Mouse (Mus musculus): Measurements from ENCODE around the gene Abcb1a.
"Not testable (repeated sequence)": the region's sequence is repeated elsewhere in the genome, so short reads cannot be mapped to it uniquely, and the experiment has no call there.

DNA sequence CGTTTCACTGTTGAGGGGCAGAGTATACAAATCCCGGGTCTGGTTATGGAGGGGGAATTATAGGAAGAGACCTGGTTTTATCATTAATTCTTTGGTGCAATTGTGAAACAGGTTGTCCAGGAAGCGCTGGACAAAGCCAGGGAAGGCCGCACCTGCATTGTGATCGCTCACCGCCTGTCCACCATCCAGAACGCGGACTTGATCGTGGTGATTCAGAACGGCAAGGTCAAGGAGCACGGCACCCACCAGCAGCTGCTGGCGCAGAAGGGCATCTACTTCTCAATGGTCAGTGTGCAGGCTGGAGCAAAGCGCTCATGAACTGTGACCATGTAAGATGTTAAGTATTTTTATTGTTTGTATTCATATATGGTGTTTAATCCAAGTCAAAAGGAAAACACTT lies 87.4 kb downstream of the Abcb1a start:
- TF ChIP-seq POLR2A (IDR thresholded peaks at IDR 0.05; ENCODE audit: borderline replicate concordance, extremely low read depth, insufficient read depth, insufficient read length, poor library complexity, severe bottlenecking); CTCF (IDR thresholded peaks at IDR 0.05; ENCODE audit: borderline replicate concordance, extremely low read depth, insufficient read depth, insufficient read length): not testable (repeated sequence)
